Mouse (Mus musculus): Measurements from ENCODE around the gene Fam111a.

The Fam111a gene

DNA sequence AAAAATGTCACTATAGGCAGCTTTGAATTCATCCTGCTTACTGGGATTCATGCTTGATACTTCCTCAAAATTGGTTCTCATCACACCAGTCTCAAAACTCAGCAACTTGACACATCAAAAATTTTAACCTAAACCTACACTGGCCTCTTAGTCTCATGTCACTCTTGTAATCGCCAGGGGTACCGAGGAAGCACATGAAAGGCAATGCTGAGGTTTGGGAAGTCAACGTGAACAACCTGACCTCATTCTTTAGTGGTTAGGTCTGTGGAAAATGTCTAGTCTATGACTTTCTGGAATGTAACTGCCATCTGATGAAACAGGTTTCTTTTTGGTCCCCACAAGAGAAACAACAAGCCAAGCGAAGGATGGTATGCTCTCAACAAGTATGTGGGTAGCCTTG lies 89.4 kb downstream of the Fam111a start:
- no peak for DNase-seq

DNA sequence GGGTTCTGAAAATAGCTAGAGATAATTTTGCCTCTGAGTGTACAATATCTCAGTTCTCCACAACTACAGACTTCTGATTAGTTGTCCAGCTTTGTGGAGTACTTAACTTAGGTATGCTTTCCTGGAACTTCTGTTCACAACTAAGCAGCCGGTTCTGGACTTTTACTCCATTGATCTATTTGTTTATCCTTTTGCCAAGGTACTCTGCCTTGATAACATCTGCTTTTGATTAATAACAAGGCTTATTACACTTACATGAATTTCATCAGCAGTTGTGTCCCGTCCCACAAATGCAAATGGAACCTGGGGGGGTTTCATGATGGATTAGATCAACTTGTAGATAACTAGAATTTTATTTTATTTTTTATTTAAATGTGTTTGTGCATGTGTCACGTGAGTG lies 91.3 kb downstream of the Fam111a start:
- DNase-seq, result no peak

DNA sequence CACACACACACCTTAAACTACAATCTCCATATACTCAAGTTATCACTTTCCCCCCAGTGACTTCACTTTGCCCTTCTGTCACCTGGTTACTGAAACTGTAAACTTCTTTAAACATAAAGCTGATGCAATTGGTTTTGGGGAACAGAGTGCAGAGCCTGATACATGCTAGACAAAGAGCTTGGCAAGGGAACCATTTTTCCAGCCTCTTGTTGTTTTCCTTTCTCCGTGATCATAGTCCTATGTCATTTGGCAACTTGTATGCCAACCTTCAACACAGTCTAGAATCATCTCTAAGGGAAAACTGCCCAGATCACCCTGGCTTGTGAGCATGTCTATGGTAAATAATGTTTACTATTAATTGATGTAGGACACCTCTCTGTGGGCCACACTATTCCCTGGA lies 92.5 kb downstream of the Fam111a start:
- peak; percentile 34 for DNase-seq
